Mouse (Mus musculus): ENCODE results near the gene Ackr4. TPM values are rescaled to one million over a fixed set of nuclear protein-coding genes. Genes with fewer than 3 reads are reported as not detected.
A peak's percentile ranks its signal among the peaks of the same experiment; 100 is the strongest.

Gene Ackr4
- polyA plus RNA-seq, 1 experiment from 2014 or later = 1.2 TPM

GRCm38 (mm10) chr9:104051028-104051427 lies 75.7 kb downstream of the Ackr4 start:
- Histone ChIP-seq H3K9me3 (ENCODE audit: control insufficient read depth, low read length) (no peaks in the 10 kb centered on the region), H3K4me2 (ENCODE audit: low read length) (no peak overlapping the region), H3K4me3 (ENCODE audit: low read depth, low read length) (no peak overlapping the region), H3K9ac (ENCODE audit: low read length) (no peak overlapping the region), H3K27me3 (replicated peaks; ENCODE audit: control insufficient read depth, insufficient read depth, low read length) (no peaks in the 10 kb centered on the region), H3K4me1 (replicated peaks; ENCODE audit: control insufficient read depth, insufficient read depth, low read length) (no peaks in the 10 kb centered on the region), H3K27ac (ENCODE audit: low read depth) (no peak overlapping the region), H3K36me3 (ENCODE audit: control insufficient read depth, insufficient read depth, low read length) (peaks cover 95% of the 10 kb centered on the region)
- ATAC-seq (replicated peaks; ENCODE audit: low FRiP score, low TSS enrichment, low read depth) = no peak
- DNase-seq (ENCODE audit: low spot score) = no peak
- WGBS = 84% methylated on average over 6 of the region's 6 CpGs

- ATAC-seq (replicated peaks; ENCODE audit: low FRiP score, low TSS enrichment, low read depth) = no peak
- DNase-seq (ENCODE audit: low spot score) = no peak
- H3K27me3 ChIP-seq (replicated peaks; ENCODE audit: control insufficient read depth, insufficient read depth, low read length) = no peaks in the 10 kb centered on the region
- no peak overlapping the region for H3K27ac ChIP-seq (ENCODE audit: low read depth)
- H3K4me1 ChIP-seq (replicated peaks; ENCODE audit: control insufficient read depth, insufficient read depth, low read length) = no peaks in the 10 kb centered on the region
- no peak overlapping the region for H3K4me2 ChIP-seq (ENCODE audit: low read length)
- H3K9me3 ChIP-seq (ENCODE audit: control insufficient read depth, low read length) = no peaks in the 10 kb centered on the region
- peaks cover 37% of the 10 kb centered on the region for H3K36me3 ChIP-seq (ENCODE audit: control insufficient read depth, insufficient read depth, low read length)
- H3K9ac ChIP-seq (ENCODE audit: low read length) = no peak overlapping the region
- H3K4me3 ChIP-seq (ENCODE audit: low read depth, low read length) = no peak overlapping the region
- WGBS = 86% methylated on average over 4 of the region's 4 CpGs
Observed at GRCm38 (mm10) chr9:104043676-104044075, 83.1 kb downstream of the Ackr4 start.

- H3K4me3 ChIP-seq (ENCODE audit: low read depth, low read length) = no peak within 1 kb of the TSS
- H3K36me3 ChIP-seq (ENCODE audit: control insufficient read depth, insufficient read depth, low read length) = peaks cover 20% of the 10 kb centered on the region
- ATAC-seq (replicated peaks; ENCODE audit: low FRiP score, low TSS enrichment, low read depth) = no peak
- H3K27ac ChIP-seq (ENCODE audit: low read depth) = no peak within 1 kb of the TSS
- no peak within 1 kb of the TSS for H3K9ac ChIP-seq (ENCODE audit: low read length)
- H3K4me1 ChIP-seq (replicated peaks; ENCODE audit: control insufficient read depth, insufficient read depth, low read length) = no peaks in the 10 kb centered on the region
- 67% methylated on average over 2 of the region's 2 CpGs for WGBS
- no peak within 1 kb of the TSS for H3K4me2 ChIP-seq (ENCODE audit: low read length)
- no peaks in the 10 kb centered on the region for H3K27me3 ChIP-seq (replicated peaks; ENCODE audit: control insufficient read depth, insufficient read depth, low read length)
- DNase-seq (ENCODE audit: low spot score) = no peak
- no peaks in the 10 kb centered on the region for H3K9me3 ChIP-seq (ENCODE audit: control insufficient read depth, low read length)
Observed at GRCm38 (mm10) chr9:104040362-104040761, 86.4 kb downstream of the Ackr4 start, which contains the start of gene Gm28305. Gm28305 (plus strand) TSS chr9:104040662.

GRCm38 (mm10) chr9:104039742-104040141 lies 87.0 kb downstream of the Ackr4 start:
- Histone ChIP-seq H3K4me2 (ENCODE audit: low read length) (no peak overlapping the region), H3K9me3 (ENCODE audit: control insufficient read depth, low read length) (no peaks in the 10 kb centered on the region), H3K9ac (ENCODE audit: low read length) (no peak overlapping the region), H3K27ac (ENCODE audit: low read depth) (no peak overlapping the region), H3K36me3 (ENCODE audit: control insufficient read depth, insufficient read depth, low read length) (peaks cover 22% of the 10 kb centered on the region), H3K4me1 (replicated peaks; ENCODE audit: control insufficient read depth, insufficient read depth, low read length) (no peaks in the 10 kb centered on the region), H3K4me3 (ENCODE audit: low read depth, low read length) (no peak overlapping the region), H3K27me3 (replicated peaks; ENCODE audit: control insufficient read depth, insufficient read depth, low read length) (no peaks in the 10 kb centered on the region)
- DNase-seq (ENCODE audit: low spot score) (no peak), ATAC-seq (replicated peaks; ENCODE audit: low FRiP score, low TSS enrichment, low read depth) (no peak)
- WGBS = 80% methylated on average over 4 of the region's 4 CpGs

GRCm38 (mm10) chr9:104039031-104039695 lies 87.6 kb downstream of the Ackr4 start:
- Histone ChIP-seq H3K27ac (ENCODE audit: low read depth) (no peak overlapping the region), H3K27me3 (replicated peaks; ENCODE audit: control insufficient read depth, insufficient read depth, low read length) (no peaks in the 10 kb centered on the region), H3K4me2 (ENCODE audit: low read length) (no peak overlapping the region), H3K4me1 (replicated peaks; ENCODE audit: control insufficient read depth, insufficient read depth, low read length) (no peaks in the 10 kb centered on the region), H3K4me3 (ENCODE audit: low read depth, low read length) (no peak overlapping the region), H3K9ac (ENCODE audit: low read length) (no peak overlapping the region), H3K9me3 (ENCODE audit: control insufficient read depth, low read length) (no peaks in the 10 kb centered on the region), H3K36me3 (ENCODE audit: control insufficient read depth, insufficient read depth, low read length) (peaks cover 27% of the 10 kb centered on the region)
- no peak for ATAC-seq (replicated peaks; ENCODE audit: low FRiP score, low TSS enrichment, low read depth)
- WGBS = 90% methylated on average over 21 of the region's 21 CpGs
- no peak for DNase-seq (ENCODE audit: low spot score)

GRCm38 (mm10) chr9:104038266-104038665 lies 88.5 kb downstream of the Ackr4 start:
- Histone ChIP-seq H3K4me1 (replicated peaks; ENCODE audit: control insufficient read depth, insufficient read depth, low read length) (no peaks in the 10 kb centered on the region), H3K9me3 (ENCODE audit: control insufficient read depth, low read length) (no peaks in the 10 kb centered on the region), H3K27ac (ENCODE audit: low read depth) (no peak overlapping the region), H3K36me3 (ENCODE audit: control insufficient read depth, insufficient read depth, low read length) (peaks cover 27% of the 10 kb centered on the region), H3K4me3 (ENCODE audit: low read depth, low read length) (no peak overlapping the region), H3K9ac (ENCODE audit: low read length) (no peak overlapping the region), H3K4me2 (ENCODE audit: low read length) (no peak overlapping the region), H3K27me3 (replicated peaks; ENCODE audit: control insufficient read depth, insufficient read depth, low read length) (no peaks in the 10 kb centered on the region)
- DNase-seq (ENCODE audit: low spot score) (no peak), ATAC-seq (replicated peaks; ENCODE audit: low FRiP score, low TSS enrichment, low read depth) (no peak)
- whole genome bisulfite sequencing = 91% methylated on average over 13 of the region's 13 CpGs

- Histone ChIP-seq H3K9me3 (ENCODE audit: control insufficient read depth, low read length) (no peaks in the 10 kb centered on the region), H3K27ac (ENCODE audit: low read depth) (no peak overlapping the region), H3K36me3 (ENCODE audit: control insufficient read depth, insufficient read depth, low read length) (peaks cover 23% of the 10 kb centered on the region), H3K9ac (ENCODE audit: low read length) (no peak overlapping the region), H3K4me3 (ENCODE audit: low read depth, low read length) (no peak overlapping the region), H3K4me2 (ENCODE audit: low read length) (no peak overlapping the region), H3K4me1 (replicated peaks; ENCODE audit: control insufficient read depth, insufficient read depth, low read length) (no peaks in the 10 kb centered on the region), H3K27me3 (replicated peaks; ENCODE audit: control insufficient read depth, insufficient read depth, low read length) (no peaks in the 10 kb centered on the region)
- ATAC-seq (replicated peaks; ENCODE audit: low FRiP score, low TSS enrichment, low read depth) = no peak
- DNase-seq (ENCODE audit: low spot score) = peak; percentile 81
- 50% methylated on average over 24 of the region's 24 CpGs for WGBS
Observed at GRCm38 (mm10) chr9:104035261-104036015, 91.3 kb downstream of the Ackr4 start.

GRCm38 (mm10) chr9:104034718-104035117 lies 92.0 kb downstream of the Ackr4 start:
- Histone ChIP-seq H3K4me1 (replicated peaks; ENCODE audit: control insufficient read depth, insufficient read depth, low read length) (no peaks in the 10 kb centered on the region), H3K36me3 (ENCODE audit: control insufficient read depth, insufficient read depth, low read length) (peaks cover 23% of the 10 kb centered on the region), H3K9ac (ENCODE audit: low read length) (no peak overlapping the region), H3K9me3 (ENCODE audit: control insufficient read depth, low read length) (no peaks in the 10 kb centered on the region), H3K27me3 (replicated peaks; ENCODE audit: control insufficient read depth, insufficient read depth, low read length) (no peaks in the 10 kb centered on the region), H3K4me2 (ENCODE audit: low read length) (no peak overlapping the region), H3K27ac (ENCODE audit: low read depth) (no peak overlapping the region), H3K4me3 (ENCODE audit: low read depth, low read length) (no peak overlapping the region)
- ATAC-seq (replicated peaks; ENCODE audit: low FRiP score, low TSS enrichment, low read depth) = no peak
- WGBS = 66% methylated on average over 6 of the region's 6 CpGs
- DNase-seq (ENCODE audit: low spot score) = no peak

GRCm38 (mm10) chr9:104034231-104034630 lies 92.5 kb downstream of the Ackr4 start:
- ATAC-seq (replicated peaks; ENCODE audit: low FRiP score, low TSS enrichment, low read depth) (no peak), DNase-seq (ENCODE audit: low spot score) (no peak)
- H3K27me3 ChIP-seq (replicated peaks; ENCODE audit: control insufficient read depth, insufficient read depth, low read length) = no peaks in the 10 kb centered on the region
- 85% methylated on average over 8 of the region's 8 CpGs for WGBS
- H3K9me3 ChIP-seq (ENCODE audit: control insufficient read depth, low read length) = no peaks in the 10 kb centered on the region
- no peaks in the 10 kb centered on the region for H3K4me1 ChIP-seq (replicated peaks; ENCODE audit: control insufficient read depth, insufficient read depth, low read length)
- H3K9ac ChIP-seq (ENCODE audit: low read length) = no peak overlapping the region
- no peak overlapping the region for H3K4me3 ChIP-seq (ENCODE audit: low read depth, low read length)
- peaks cover 24% of the 10 kb centered on the region for H3K36me3 ChIP-seq (ENCODE audit: control insufficient read depth, insufficient read depth, low read length)
- no peak overlapping the region for H3K27ac ChIP-seq (ENCODE audit: low read depth)
- no peak overlapping the region for H3K4me2 ChIP-seq (ENCODE audit: low read length)
